Mouse (Mus musculus): ENCODE measurements around the gene Efs. TPM values are rescaled to one million over a fixed set of nuclear protein-coding genes. Genes with fewer than 3 reads are reported as not detected.

Gene Efs
- polyA plus RNA-seq, 1 experiment from 2014 or later: 24.2 TPM

- under 1% methylated on average over 27 of the region's 27 CpGs for WGBS
- H3K9ac ChIP-seq (replicated peaks; ENCODE audit: low read depth, low read length): peak within 1 kb of the TSS; percentile 69
- peaks cover 23% of the 10 kb centered on the region for H3K4me1 ChIP-seq (replicated peaks; ENCODE audit: control insufficient read depth, insufficient read depth, low read length)
- H3K4me3 ChIP-seq (replicated peaks; ENCODE audit: low read length): peak within 1 kb of the TSS; percentile 55
- no peaks in the 10 kb centered on the region for H3K9me3 ChIP-seq (ENCODE audit: control insufficient read depth, low read length)
- H3K27ac ChIP-seq (ENCODE audit: low read length): peak within 1 kb of the TSS; percentile 74
- peak; percentile 83 for ATAC-seq
- H3K27me3 ChIP-seq (replicated peaks; ENCODE audit: control insufficient read depth, insufficient read depth, low read length): no peaks in the 10 kb centered on the region
- H3K36me3 ChIP-seq (ENCODE audit: control insufficient read depth, insufficient read depth): no peaks in the 10 kb centered on the region
- peak within 1 kb of the TSS; percentile 90 for H3K4me2 ChIP-seq (ENCODE audit: low read length)
Measured at GRCm38 (mm10) chr14:54883154-54884021, 42.5 kb downstream of the Efs start, which contains the start of the genes Bcl2l2 and Gm20521. TSS of gene Bcl2l2 (plus strand) at chr14:54883377. TSS of gene Gm20521 (plus strand) at chr14:54883441.

GRCm38 (mm10) chr14:54877048-54877715 lies 48.7 kb downstream of the Efs start, which contains the start of gene Ppp1r3e:
TSS of gene Ppp1r3e (minus strand) at chr14:54877550.
- H3K9me3 ChIP-seq (ENCODE audit: control insufficient read depth, low read length): no peaks in the 10 kb centered on the region
- peak within 1 kb of the TSS; percentile 85 for H3K9ac ChIP-seq (replicated peaks; ENCODE audit: low read depth, low read length)
- H3K27me3 ChIP-seq (replicated peaks; ENCODE audit: control insufficient read depth, insufficient read depth, low read length): no peaks in the 10 kb centered on the region
- peak within 1 kb of the TSS; percentile 94 for H3K27ac ChIP-seq (ENCODE audit: low read length)
- under 1% methylated on average over 42 of the region's 61 CpGs for WGBS
- H3K4me2 ChIP-seq (ENCODE audit: low read length): peak within 1 kb of the TSS; percentile 98
- ATAC-seq: peak; percentile 71
- H3K36me3 ChIP-seq (ENCODE audit: control insufficient read depth, insufficient read depth): no peaks in the 10 kb centered on the region
- peaks cover 13% of the 10 kb centered on the region for H3K4me1 ChIP-seq (replicated peaks; ENCODE audit: control insufficient read depth, insufficient read depth, low read length)
- peak within 1 kb of the TSS; percentile 64 for H3K4me3 ChIP-seq (replicated peaks; ENCODE audit: low read length)

GRCm38 (mm10) chr14:54876539-54877047 lies 49.3 kb downstream of the Efs start:
- peak; percentile 93 for ATAC-seq
- 0% methylated on average over 57 of the region's 72 CpGs for WGBS

GRCm38 (mm10) chr14:54875844-54876538 lies 49.9 kb downstream of the Efs start:
- Histone ChIP-seq H3K4me2 (ENCODE audit: low read length) (peak overlapping the region; percentile 98), H3K27me3 (replicated peaks; ENCODE audit: control insufficient read depth, insufficient read depth, low read length) (no peaks in the 10 kb centered on the region), H3K9me3 (ENCODE audit: control insufficient read depth, low read length) (no peaks in the 10 kb centered on the region), H3K9ac (replicated peaks; ENCODE audit: low read depth, low read length) (peak overlapping the region; percentile 85), H3K4me1 (replicated peaks; ENCODE audit: control insufficient read depth, insufficient read depth, low read length) (peaks cover 13% of the 10 kb centered on the region), H3K4me3 (replicated peaks; ENCODE audit: low read length) (peak overlapping the region; percentile 64), H3K27ac (ENCODE audit: low read length) (peak overlapping the region; percentile 94), H3K36me3 (ENCODE audit: control insufficient read depth, insufficient read depth) (no peaks in the 10 kb centered on the region)
- 2% methylated on average over 36 of the region's 36 CpGs for WGBS
- ATAC-seq: peak; percentile 62

More at GRCm38 (mm10) chr14:54876539-54877047, 49.3 kb downstream of the Efs start:
- H3K4me2 ChIP-seq (ENCODE audit: low read length): peak overlapping the region; percentile 98
- H3K27me3 ChIP-seq (replicated peaks; ENCODE audit: control insufficient read depth, insufficient read depth, low read length): no peaks in the 10 kb centered on the region
- peak overlapping the region; percentile 94 for H3K27ac ChIP-seq (ENCODE audit: low read length)
- H3K4me3 ChIP-seq (replicated peaks; ENCODE audit: low read length): peak overlapping the region; percentile 64
- H3K9me3 ChIP-seq (ENCODE audit: control insufficient read depth, low read length): no peaks in the 10 kb centered on the region
- H3K9ac ChIP-seq (replicated peaks; ENCODE audit: low read depth, low read length): peak overlapping the region; percentile 85
- peaks cover 13% of the 10 kb centered on the region for H3K4me1 ChIP-seq (replicated peaks; ENCODE audit: control insufficient read depth, insufficient read depth, low read length)
- no peaks in the 10 kb centered on the region for H3K36me3 ChIP-seq (ENCODE audit: control insufficient read depth, insufficient read depth)

- H3K4me3 ChIP-seq (replicated peaks; ENCODE audit: low read length): no peak overlapping the region
- H3K4me2 ChIP-seq (ENCODE audit: low read length): no peak overlapping the region
- H3K9me3 ChIP-seq (ENCODE audit: control insufficient read depth, low read length): no peaks in the 10 kb centered on the region
- H3K36me3 ChIP-seq (ENCODE audit: control insufficient read depth, insufficient read depth): no peaks in the 10 kb centered on the region
- H3K27me3 ChIP-seq (replicated peaks; ENCODE audit: control insufficient read depth, insufficient read depth, low read length): no peaks in the 10 kb centered on the region
- 90% methylated on average over 3 of the region's 3 CpGs for WGBS
- H3K27ac ChIP-seq (ENCODE audit: low read length): no peak overlapping the region
- ATAC-seq: no peak
- peaks cover 13% of the 10 kb centered on the region for H3K4me1 ChIP-seq (replicated peaks; ENCODE audit: control insufficient read depth, insufficient read depth, low read length)
- H3K9ac ChIP-seq (replicated peaks; ENCODE audit: low read depth, low read length): no peak overlapping the region
Measured at GRCm38 (mm10) chr14:54874165-54874564, 51.8 kb downstream of the Efs start.

- H3K4me3 ChIP-seq (replicated peaks; ENCODE audit: low read length): no peak within 1 kb of the TSS
- WGBS: 89% methylated on average over 5 of the region's 5 CpGs
- H3K9ac ChIP-seq (replicated peaks; ENCODE audit: low read depth, low read length): no peak within 1 kb of the TSS
- no peaks in the 10 kb centered on the region for H3K9me3 ChIP-seq (ENCODE audit: control insufficient read depth, low read length)
- no peaks in the 10 kb centered on the region for H3K36me3 ChIP-seq (ENCODE audit: control insufficient read depth, insufficient read depth)
- no peaks in the 10 kb centered on the region for H3K27me3 ChIP-seq (replicated peaks; ENCODE audit: control insufficient read depth, insufficient read depth, low read length)
- H3K4me2 ChIP-seq (ENCODE audit: low read length): no peak within 1 kb of the TSS
- no peak within 1 kb of the TSS for H3K27ac ChIP-seq (ENCODE audit: low read length)
- no peak for ATAC-seq
- peaks cover 6% of the 10 kb centered on the region for H3K4me1 ChIP-seq (replicated peaks; ENCODE audit: control insufficient read depth, insufficient read depth, low read length)
Measured at GRCm38 (mm10) chr14:54870861-54871260, 55.1 kb downstream of the Efs start, which contains the start of gene Homez. TSS of gene Homez (minus strand) at chr14:54870961.

- Histone ChIP-seq H3K27ac (ENCODE audit: low read length) (no peak overlapping the region), H3K4me1 (replicated peaks; ENCODE audit: control insufficient read depth, insufficient read depth, low read length) (peaks cover 8% of the 10 kb centered on the region), H3K36me3 (ENCODE audit: control insufficient read depth, insufficient read depth) (no peaks in the 10 kb centered on the region), H3K27me3 (replicated peaks; ENCODE audit: control insufficient read depth, insufficient read depth, low read length) (no peaks in the 10 kb centered on the region), H3K4me3 (replicated peaks; ENCODE audit: low read length) (no peak overlapping the region), H3K9ac (replicated peaks; ENCODE audit: low read depth, low read length) (no peak overlapping the region), H3K9me3 (ENCODE audit: control insufficient read depth, low read length) (no peaks in the 10 kb centered on the region), H3K4me2 (ENCODE audit: low read length) (no peak overlapping the region)
- WGBS: 88% methylated on average over 4 of the region's 4 CpGs
- no peak for ATAC-seq
Measured at GRCm38 (mm10) chr14:54868026-54868425, 57.9 kb downstream of the Efs start.

- no peak overlapping the region for H3K4me2 ChIP-seq (ENCODE audit: low read length)
- H3K4me3 ChIP-seq (replicated peaks; ENCODE audit: low read length): no peak overlapping the region
- no peak for ATAC-seq
- no peak overlapping the region for H3K9ac ChIP-seq (replicated peaks; ENCODE audit: low read depth, low read length)
- no peaks in the 10 kb centered on the region for H3K9me3 ChIP-seq (ENCODE audit: control insufficient read depth, low read length)
- H3K27ac ChIP-seq (ENCODE audit: low read length): no peak overlapping the region
- H3K4me1 ChIP-seq (replicated peaks; ENCODE audit: control insufficient read depth, insufficient read depth, low read length): peaks cover 8% of the 10 kb centered on the region
- no peaks in the 10 kb centered on the region for H3K36me3 ChIP-seq (ENCODE audit: control insufficient read depth, insufficient read depth)
- no peaks in the 10 kb centered on the region for H3K27me3 ChIP-seq (replicated peaks; ENCODE audit: control insufficient read depth, insufficient read depth, low read length)
- WGBS: 55% methylated on average over 5 of the region's 5 CpGs
Measured at GRCm38 (mm10) chr14:54866936-54867335, 59.0 kb downstream of the Efs start.

Measured in forebrain, embryonic 16.5 days (tissue).